Mouse (Mus musculus): ENCODE measurements around the gene Slc2a12.

DNA sequence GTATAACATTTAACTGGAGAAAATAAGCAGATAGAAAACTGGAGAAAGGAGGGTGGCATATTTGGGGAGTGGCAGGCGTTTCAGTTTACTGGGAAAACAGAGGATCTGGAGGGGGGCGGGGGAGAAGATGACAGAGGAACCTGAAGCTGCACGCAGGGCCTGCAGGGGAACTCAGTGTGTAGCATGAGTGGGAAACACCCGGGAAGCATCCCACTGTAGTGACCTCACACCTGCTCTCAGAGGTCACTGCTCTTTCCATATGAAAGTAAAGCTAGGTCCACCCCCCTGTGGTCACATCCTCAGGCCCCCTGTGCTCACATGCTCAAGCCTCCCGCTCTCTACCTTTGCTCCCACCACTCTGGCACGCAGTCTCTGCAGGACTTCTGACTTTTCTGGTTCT lies 9.0 kb downstream of the Slc2a12 start:
- TF ChIP-seq TAL1 (IDR thresholded peaks at IDR 0.05; ENCODE audit: low read length) (no peak), GATA1 (IDR thresholded peaks at IDR 0.05; ENCODE audit: low read length) (no peak)
